Mouse (Mus musculus) lung, postnatal 0 days (tissue): ENCODE measurements around the gene Ptpn21.

Experiments
- CTCF ChIP-seq: IDR thresholded peaks from 2 replicates; pipeline ENCODE4 v1.5.1; 2016; ENCODE audit warnings: antibody characterized with exemption, mild to moderate bottlenecking
- EP300 ChIP-seq: IDR thresholded peaks from 2 replicates; pipeline ENCODE4 v1.6.1; 2016; ENCODE audit warnings: antibody characterized with exemption, mild to moderate bottlenecking, control low read depth

DNA sequence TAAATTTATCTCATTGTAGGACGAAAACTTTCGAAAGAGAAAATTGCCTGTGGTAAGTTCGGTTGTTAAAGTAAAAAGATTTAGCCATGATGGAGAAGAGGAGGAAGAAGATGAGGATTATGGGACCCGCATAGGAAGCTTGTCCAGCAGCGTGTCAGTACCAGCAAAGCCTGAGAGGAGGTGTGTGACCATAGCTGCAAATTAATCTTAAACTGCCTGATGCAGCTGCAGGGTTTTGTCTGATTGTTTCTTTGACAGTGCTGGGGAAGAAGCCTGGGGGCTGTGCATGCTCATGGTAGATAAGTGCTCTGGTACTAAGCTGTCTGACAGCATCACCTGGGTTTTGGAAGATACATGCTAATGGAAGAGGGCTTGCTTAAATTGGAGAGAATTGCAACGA is 22.5 kb upstream of the Ptpn21 start:
- no peak for TF ChIP-seq CTCF
- TF ChIP-seq EP300: no peak
